Mouse (Mus musculus): ENCODE results near the gene Hs2st1.
"Not testable (repeated sequence)": the region's sequence is repeated elsewhere in the genome, so short reads cannot be mapped to it uniquely, and the experiment has no call there.

Gene Hs2st1

GRCm38 (mm10) chr3:144570047-144570815 is at the start of gene Hs2st1, which contains the start of gene Selenof:
TSS of gene Hs2st1 (minus strand) at chr3:144570181.
TSS of gene Selenof (plus strand) at chr3:144570304.
- DNase-seq (ENCODE audit: low spot score in 2 of 2) = peak; percentile 96

DNA sequence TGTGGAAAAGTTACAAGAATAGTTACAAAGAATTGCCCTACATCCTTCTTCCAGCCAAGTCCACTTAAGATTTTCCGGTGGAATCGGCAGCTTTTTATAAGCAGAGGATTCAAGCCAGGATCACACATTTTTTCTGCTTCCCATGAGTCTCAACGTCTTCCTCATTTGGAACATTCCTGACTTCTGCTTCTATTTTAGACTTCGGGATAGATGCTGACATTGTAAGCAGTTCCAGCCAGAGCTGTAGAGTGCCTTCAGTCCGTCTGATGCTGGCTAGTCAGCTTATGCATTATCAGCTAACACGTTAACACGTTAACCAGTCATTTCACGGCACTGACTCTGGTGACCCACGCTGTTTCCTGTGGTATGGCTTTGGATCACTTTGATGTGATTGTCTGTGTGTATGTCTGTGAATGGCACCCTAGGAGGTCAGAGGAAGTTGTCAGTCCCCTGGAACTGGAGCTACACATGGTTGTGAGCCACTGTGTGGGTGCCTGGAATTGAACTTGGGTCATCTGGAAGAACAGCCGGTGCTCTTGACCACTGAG is 47.7 kb upstream of the Hs2st1 start:
- DNase-seq (ENCODE audit: low spot score in 2 of 2) = peak in 1 of 2 experiments; percentile 20

DNA sequence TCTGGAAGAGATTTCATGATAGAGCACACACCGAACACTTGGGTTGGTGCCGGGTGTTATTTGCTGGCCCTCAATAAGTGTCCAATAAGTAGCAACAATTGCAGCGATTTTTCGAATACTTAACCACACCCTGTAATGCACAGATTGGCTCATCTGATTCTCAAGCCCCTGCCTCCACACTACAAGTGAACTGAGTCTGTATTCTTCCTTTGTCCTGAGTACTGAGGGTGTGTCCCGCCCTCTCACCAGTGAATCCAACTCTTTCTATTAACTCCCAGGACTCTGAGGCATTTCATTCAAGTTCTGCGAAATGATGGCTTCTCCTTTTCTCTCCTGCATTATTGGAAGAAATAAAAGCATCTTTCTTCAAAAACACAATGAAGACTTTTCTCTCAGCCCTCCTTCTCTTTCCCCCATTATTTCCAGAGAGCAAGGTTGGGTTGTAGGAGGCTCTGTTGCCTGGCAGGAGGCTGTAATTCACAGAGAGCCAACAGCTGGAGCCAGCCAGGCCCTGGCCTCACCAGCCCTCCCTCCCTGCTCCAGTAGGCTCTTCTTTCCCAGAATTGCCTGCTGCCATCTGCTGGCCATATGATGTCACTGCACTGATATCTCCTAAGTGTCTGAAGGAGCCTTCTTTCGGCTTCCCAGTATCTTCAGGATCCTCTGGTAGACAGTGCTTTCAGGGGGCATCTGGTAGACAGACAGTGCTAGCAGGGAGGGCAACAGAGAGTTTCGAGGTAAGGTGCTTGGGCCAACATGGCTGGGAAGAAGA is 46.9 kb upstream of the Hs2st1 start:
- DNase-seq (ENCODE audit: low spot score in 2 of 2) = peak; percentile 67 to 85

GRCm38 (mm10) chr3:144615459-144615858 is 45.5 kb upstream of the Hs2st1 start:
- DNase-seq (ENCODE audit: low spot score in 2 of 2) = no peak

- DNase-seq (ENCODE audit: low spot score in 2 of 2) = no peak
Measured at GRCm38 (mm10) chr3:144614698-144615097, 44.7 kb upstream of the Hs2st1 start.

GRCm38 (mm10) chr3:144614277-144614676 is 44.3 kb upstream of the Hs2st1 start:
- DNase-seq (ENCODE audit: low spot score in 2 of 2) = no peak

- no peak for DNase-seq (ENCODE audit: low spot score in 2 of 2)
Measured at GRCm38 (mm10) chr3:144612382-144612781, 42.4 kb upstream of the Hs2st1 start.

DNA sequence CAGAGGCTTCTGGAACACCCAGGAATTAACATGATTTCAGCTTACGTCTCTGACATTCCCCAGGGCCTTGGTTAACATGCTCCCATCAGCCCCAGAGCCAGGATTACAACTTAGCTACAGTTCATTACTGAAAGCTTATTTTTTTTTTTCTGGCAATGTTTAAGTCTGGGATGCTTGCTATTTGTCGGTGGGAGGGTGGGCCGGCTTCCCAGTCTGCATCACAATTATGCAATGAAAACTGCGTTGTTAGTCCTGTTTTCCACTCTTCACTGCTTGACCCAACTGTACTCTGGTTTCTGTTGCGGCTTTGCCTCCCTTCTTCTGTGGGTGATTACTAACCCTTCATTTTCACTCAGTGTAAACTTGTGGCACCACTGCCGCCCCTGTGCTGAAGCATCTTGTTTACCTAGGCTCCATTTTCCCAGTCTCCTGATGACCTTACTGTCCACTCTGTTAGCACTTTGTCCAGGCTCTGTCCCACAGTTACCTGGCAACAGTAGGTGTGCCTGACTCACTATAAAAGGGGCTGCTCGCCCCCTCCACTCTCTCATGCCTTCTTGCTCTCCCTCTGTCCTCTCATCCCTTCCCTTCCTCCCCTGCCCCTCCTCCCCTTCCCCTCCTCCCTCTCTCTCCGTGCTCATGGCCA is 41.8 kb upstream of the Hs2st1 start:
- DNase-seq (ENCODE audit: low spot score in 2 of 2) = peak in 1 of 2 experiments; percentile 42

DNA sequence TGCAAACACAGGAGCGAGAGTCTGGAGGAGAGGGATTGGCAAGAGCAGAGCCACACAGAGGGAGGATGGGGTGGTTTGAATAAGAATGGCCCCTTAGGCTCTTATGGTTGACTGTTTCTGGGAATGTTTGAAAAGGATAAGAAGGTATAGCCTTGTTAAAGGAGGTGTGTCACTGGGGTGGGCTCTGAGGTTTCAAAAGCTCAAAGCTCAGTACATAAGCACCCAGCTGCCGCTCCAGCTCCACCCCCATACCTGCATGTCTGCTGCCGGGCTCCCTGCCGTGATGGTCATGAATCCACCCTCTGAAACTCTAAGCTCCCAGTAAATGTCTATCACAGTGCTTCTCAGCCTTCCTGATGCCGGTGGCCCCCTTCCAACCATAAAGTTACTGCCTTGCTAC is 40.8 kb upstream of the Hs2st1 start:
- DNase-seq (ENCODE audit: low spot score in 2 of 2) = no peak

- DNase-seq (ENCODE audit: low spot score in 2 of 2) = no peak
Measured at GRCm38 (mm10) chr3:144608090-144608489, 38.1 kb upstream of the Hs2st1 start.

DNA sequence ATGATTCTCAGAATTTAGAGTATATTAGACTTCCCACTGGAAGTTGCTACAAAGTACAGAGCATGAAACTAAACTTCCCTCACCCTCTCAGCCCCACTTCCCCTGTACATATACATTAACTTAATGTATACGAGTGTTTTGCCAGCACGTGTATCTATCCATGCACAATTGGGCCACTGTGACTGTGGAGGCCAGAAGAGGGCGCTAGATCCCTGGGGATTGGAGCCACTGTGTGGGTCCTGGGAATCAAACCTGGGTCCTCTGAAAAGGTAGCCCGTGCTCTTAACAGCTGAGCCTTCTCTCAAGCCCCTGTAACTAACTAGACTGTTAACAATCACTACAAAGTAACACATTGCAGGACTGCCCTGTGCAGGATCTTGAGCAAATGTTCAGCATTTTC is 36.5 kb upstream of the Hs2st1 start:
- DNase-seq (ENCODE audit: low spot score in 2 of 2) = no peak

DNA sequence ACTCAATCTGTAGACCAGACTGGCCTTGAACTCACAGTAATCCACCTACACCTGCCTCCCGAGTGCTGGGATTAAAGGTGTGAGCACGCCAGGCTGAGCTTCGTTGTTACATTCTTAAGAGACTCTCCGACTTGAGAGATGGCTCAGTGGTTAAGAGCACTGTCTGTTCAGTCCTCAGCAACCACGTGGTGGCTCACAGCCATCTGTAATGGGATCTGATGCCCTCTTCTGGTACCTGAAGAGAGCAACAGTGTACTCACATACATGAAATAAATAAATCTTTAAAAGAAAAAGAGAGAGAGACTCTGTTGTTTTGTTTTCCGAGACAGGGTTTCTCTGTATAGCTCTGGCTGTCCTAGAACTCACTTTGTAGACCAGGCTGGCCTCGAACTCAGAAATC is 35.8 kb upstream of the Hs2st1 start:
- DNase-seq (ENCODE audit: low spot score in 2 of 2) = not testable (repeated sequence)

DNA sequence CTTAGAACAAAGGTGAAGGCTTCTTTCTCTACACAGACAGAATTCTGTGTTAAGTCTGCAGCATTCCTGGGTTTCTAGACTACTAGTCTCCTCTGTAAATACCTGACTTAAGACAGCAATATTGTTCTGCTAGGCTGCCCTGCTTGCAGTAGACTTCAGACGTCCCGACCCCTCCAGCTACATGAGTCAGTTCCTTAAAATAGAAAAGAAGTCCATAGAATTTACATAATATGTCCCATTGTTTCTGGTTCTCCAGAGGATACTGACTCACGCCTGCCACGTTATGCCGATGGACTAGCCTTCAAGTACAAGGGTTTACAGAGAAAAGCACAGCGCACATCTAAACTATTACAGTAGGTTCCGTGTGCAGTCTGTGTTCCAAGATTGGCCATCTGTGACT is 34.2 kb upstream of the Hs2st1 start:
- no peak for DNase-seq (ENCODE audit: low spot score in 2 of 2)

DNA sequence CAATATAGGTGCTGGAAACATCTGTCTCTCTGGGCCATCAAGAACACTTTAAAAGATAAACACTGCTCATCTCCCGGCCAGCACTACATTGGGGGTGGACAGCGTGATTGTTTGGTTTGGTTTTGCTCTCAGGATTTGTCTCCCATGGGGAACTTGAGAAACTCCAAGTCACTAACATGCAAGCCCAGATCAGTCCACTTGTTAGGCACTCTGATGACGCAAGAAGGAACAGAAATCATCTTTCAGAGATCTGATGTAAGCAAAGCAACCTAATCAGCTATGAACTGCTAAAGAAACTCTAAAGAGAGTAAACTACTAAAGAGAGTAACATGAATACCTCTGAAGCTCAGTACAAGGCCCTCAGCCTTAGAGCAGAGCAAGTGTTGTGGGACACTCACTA is 33.6 kb upstream of the Hs2st1 start:
- DNase-seq (ENCODE audit: low spot score in 2 of 2) = no peak

DNA sequence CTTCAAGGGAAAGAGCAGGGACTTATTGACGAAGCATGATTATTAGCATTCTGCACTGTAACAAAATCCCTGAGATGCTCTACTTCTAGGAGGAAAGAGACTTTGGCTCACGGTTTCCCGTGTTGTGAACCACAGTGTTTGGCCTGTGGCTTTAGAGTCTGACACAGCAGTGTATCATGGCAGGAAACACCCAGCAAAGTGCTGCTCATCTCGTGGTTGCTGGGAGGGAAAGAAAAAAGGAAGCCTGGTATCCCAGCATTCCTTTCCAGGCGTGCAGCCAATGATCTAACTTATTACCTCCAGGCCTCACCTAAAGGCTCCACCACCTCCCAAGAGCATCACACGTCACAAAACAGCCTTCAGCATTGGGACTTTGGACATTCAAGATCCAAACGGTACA is 32.8 kb upstream of the Hs2st1 start:
- DNase-seq (ENCODE audit: low spot score in 2 of 2) = no peak

- DNase-seq (ENCODE audit: low spot score in 2 of 2) = no peak
Measured at GRCm38 (mm10) chr3:144602413-144602812, 32.4 kb upstream of the Hs2st1 start.

GRCm38 (mm10) chr3:144597790-144598467 is 27.9 kb upstream of the Hs2st1 start:
- DNase-seq (ENCODE audit: low spot score in 2 of 2) = no peak

- DNase-seq (ENCODE audit: low spot score in 2 of 2) = no peak
Measured at GRCm38 (mm10) chr3:144597121-144597520, 27.1 kb upstream of the Hs2st1 start.

- DNase-seq (ENCODE audit: low spot score in 2 of 2) = no peak
Measured at GRCm38 (mm10) chr3:144592992-144593785, 23.2 kb upstream of the Hs2st1 start.

DNA sequence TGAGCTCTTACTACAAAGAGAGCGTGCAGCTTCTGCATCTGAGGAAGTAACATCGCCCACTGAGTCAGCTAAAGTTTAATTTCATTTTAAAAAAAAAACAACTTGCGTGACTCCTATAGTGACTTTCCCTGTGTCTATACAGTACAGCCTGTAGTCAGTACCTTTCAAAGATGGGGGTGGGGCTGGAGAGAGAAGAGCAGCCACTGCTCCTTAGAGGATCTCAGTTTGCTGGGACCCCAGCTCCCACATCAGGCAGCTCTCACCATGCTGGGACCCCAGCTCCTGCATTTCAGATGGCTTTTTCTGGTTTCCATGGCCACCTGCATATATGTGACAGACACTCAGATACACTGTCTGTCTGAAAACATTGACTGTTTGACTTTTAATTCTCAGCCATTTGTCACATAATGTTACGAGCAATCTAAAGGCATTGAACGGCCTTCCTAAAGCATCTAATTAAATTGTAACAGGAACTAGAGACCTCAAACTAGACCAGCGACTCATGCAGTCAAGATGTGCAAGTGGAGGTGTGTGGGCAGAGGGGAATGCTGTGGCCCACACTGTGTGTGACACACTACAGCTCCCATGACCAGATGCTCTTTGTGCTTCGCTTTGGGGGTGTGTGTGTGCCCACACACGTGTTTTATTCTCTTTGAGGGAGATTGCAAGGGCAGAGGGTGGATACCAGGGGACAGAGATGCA is 19.4 kb upstream of the Hs2st1 start:
- no peak for DNase-seq (ENCODE audit: low spot score in 2 of 2)
